Comparison of ENCODE assay signal across 8 mouse cellular contexts in genomic region chr2:165473003-165473402, GRCm38 (mm10). TPM values are rescaled to one million over a fixed set of nuclear protein-coding genes. Genes with fewer than 3 reads are reported as not detected.
DNase-seq lines count a peak whose midpoint lies in the region; ATAC-seq and TF ChIP-seq lines count a peak whose summit lies in the region.

Gene Slc13a3, minus strand, starts transcription at chr2:165473230.

- peak; percentile 52 for TF ChIP-seq POLR2A in kidney, adult 2 months (IDR thresholded peaks at IDR 0.05; ENCODE audit: low read depth, low read length)

- ATAC-seq in heart, postnatal 0 days (ENCODE audit: insufficient read depth, low read depth), result no peak
- ATAC-seq in embryonic facial prominence, embryonic 14.5 days (ENCODE audit: low read depth), result no peak
- no peak for ATAC-seq in liver, embryonic 14.5 days (ENCODE audit: insufficient read depth)
- ATAC-seq in megakaryocyte, adult 5-6 weeks (ENCODE audit: poor library complexity, severe bottlenecking), result no peak
- no peak for ATAC-seq in monocyte, adult 5-6 weeks (replicated peaks; ENCODE audit: insufficient number of reproducible peaks, low FRiP score, low TSS enrichment, poor library complexity, severe bottlenecking)

- no peak within 1 kb of the TSS for H3K9ac ChIP-seq in heart, postnatal 0 days (replicated peaks; ENCODE audit: low read depth, low read length)
- H3K9ac ChIP-seq in embryonic facial prominence, embryonic 14.5 days (ENCODE audit: low read depth, low read length), result peak within 1 kb of the TSS; percentile 37
- no peak within 1 kb of the TSS for H3K9ac ChIP-seq in liver, embryonic 14.5 days (replicated peaks)

- H3K36me3 ChIP-seq in heart, postnatal 0 days (replicated peaks; ENCODE audit: control insufficient read depth, insufficient read depth, low read length), result no peaks in the 10 kb centered on the region
- no peaks in the 10 kb centered on the region for H3K36me3 ChIP-seq in embryonic facial prominence, embryonic 14.5 days (ENCODE audit: control insufficient read depth, insufficient read depth, low read length)
- H3K36me3 ChIP-seq in kidney, adult 2 months (ENCODE audit: control insufficient read depth, insufficient read depth, low read length), result no peaks in the 10 kb centered on the region
- no peaks in the 10 kb centered on the region for H3K36me3 ChIP-seq in liver, embryonic 14.5 days (replicated peaks; ENCODE audit: control insufficient read depth, insufficient read depth, low read depth)

- H3K4me2 ChIP-seq in heart, postnatal 0 days (ENCODE audit: low read depth, low read length), result peak within 1 kb of the TSS; percentile 31
- peak within 1 kb of the TSS; percentile 46 for H3K4me2 ChIP-seq in embryonic facial prominence, embryonic 14.5 days (ENCODE audit: low read depth, low read length)
- H3K4me2 ChIP-seq in liver, embryonic 14.5 days (ENCODE audit: low read depth), result peak within 1 kb of the TSS; percentile 36

- DNase-seq in heart, postnatal 0 days (ENCODE audit: low spot score), result no peak
- DNase-seq in heart, postnatal 36 days, result no peak
- no peak for DNase-seq in embryonic facial prominence, embryonic 14.5 days (ENCODE audit: low spot score)
- DNase-seq in kidney, adult 2 months, result peak; percentile 73
- no peak for DNase-seq in liver, embryonic 14.5 days (ENCODE audit: low read depth in 3 of 3, low spot score in 3 of 3)
- DNase-seq in yolk sac, embryonic 10.5 days (ENCODE audit: low spot score), result peak; percentile 51

- H3K27me3 ChIP-seq in heart, postnatal 0 days (ENCODE audit: control insufficient read depth, insufficient read depth, low read length), result peaks cover 31% of the 10 kb centered on the region
- H3K27me3 ChIP-seq in embryonic facial prominence, embryonic 14.5 days (replicated peaks; ENCODE audit: control insufficient read depth, insufficient read depth, low read length), result peaks cover 20% of the 10 kb centered on the region
- no peaks in the 10 kb centered on the region for H3K27me3 ChIP-seq in kidney, adult 2 months (replicated peaks; ENCODE audit: control insufficient read depth, insufficient read depth, low read length)
- peaks cover 5% of the 10 kb centered on the region; the same call in 1 of the 2 replicates for H3K27me3 ChIP-seq in liver, embryonic 14.5 days (ENCODE audit: control insufficient read depth, insufficient read depth, low read length)

- peak within 1 kb of the TSS; percentile 19; the same call in 1 of the 2 replicates for H3K4me3 ChIP-seq in heart, postnatal 0 days (ENCODE audit: low read depth, low read length)
- peak within 1 kb of the TSS; percentile 19; the same call in 1 of the 2 replicates for H3K4me3 ChIP-seq in embryonic facial prominence, embryonic 14.5 days (ENCODE audit: low read depth, low read length)
- peak within 1 kb of the TSS; percentile 53 for H3K4me3 ChIP-seq in kidney, adult 2 months (ENCODE audit: insufficient read depth, low read depth, low read length)
- H3K4me3 ChIP-seq in liver, embryonic 14.5 days (ENCODE audit: insufficient read depth in 1 of 2, low read depth in 2 of 2, low read length in 2 of 2), result peak within 1 kb of the TSS in 1 of 2 experiments; percentile 23; a peak in 2 of 4 replicates

- WGBS in heart, postnatal 0 days, result under 1% methylated on average over 25 of the region's 35 CpGs
- WGBS in embryonic facial prominence, embryonic 14.5 days, result 1% methylated on average over 17 of the region's 35 CpGs
- 4% methylated on average over 35 of the region's 35 CpGs for WGBS in kidney, adult 2 months
- 3% methylated on average over 34 of the region's 35 CpGs for whole genome bisulfite sequencing in liver, embryonic 14.5 days (ENCODE audit: insufficient replicate concordance)

- intact Hi-C loops in heart, postnatal 36 days (cut with DNase I), result no loop called here

- no peak within 1 kb of the TSS for H3K27ac ChIP-seq in heart, postnatal 0 days (ENCODE audit: low read depth)
- no peak within 1 kb of the TSS for H3K27ac ChIP-seq in embryonic facial prominence, embryonic 14.5 days (replicated peaks; ENCODE audit: low read depth, low read length)
- H3K27ac ChIP-seq in kidney, adult 2 months (ENCODE audit: insufficient read depth, low read depth, low read length), result peak within 1 kb of the TSS; percentile 78
- H3K27ac ChIP-seq in liver, embryonic 14.5 days, result no peak within 1 kb of the TSS

- TF ChIP-seq EP300 in heart, postnatal 0 days (IDR thresholded peaks at IDR 0.05; ENCODE audit: low read depth), result no peak
- no peak for TF ChIP-seq EP300 in liver, embryonic 14.5 days (IDR thresholded peaks at IDR 0.05; ENCODE audit: low read depth)

- peaks cover 3% of the 10 kb centered on the region; the same call in 1 of the 2 replicates for H3K4me1 ChIP-seq in heart, postnatal 0 days (ENCODE audit: control insufficient read depth, insufficient read depth)
- H3K4me1 ChIP-seq in embryonic facial prominence, embryonic 14.5 days (ENCODE audit: control insufficient read depth, insufficient read depth, low read length), result no peaks in the 10 kb centered on the region; the same call in 1 of the 2 replicates
- H3K4me1 ChIP-seq in kidney, adult 2 months (ENCODE audit: control insufficient read depth, insufficient read depth, low read length), result peaks cover 8% of the 10 kb centered on the region; the same call in 1 of the 2 replicates
- H3K4me1 ChIP-seq in liver, embryonic 14.5 days (replicated peaks; ENCODE audit: control insufficient read depth in 2 of 2, insufficient read depth in 2 of 2, low read length in 1 of 2), result no peaks in the 10 kb centered on the region

- no peaks in the 10 kb centered on the region for H3K9me3 ChIP-seq in heart, postnatal 0 days (replicated peaks; ENCODE audit: control insufficient read depth, low read length)
- H3K9me3 ChIP-seq in embryonic facial prominence, embryonic 14.5 days (ENCODE audit: control insufficient read depth, low read length), result no peaks in the 10 kb centered on the region
- H3K9me3 ChIP-seq in liver, embryonic 14.5 days (ENCODE audit: control insufficient read depth, low read length), result no peaks in the 10 kb centered on the region

- no peak for TF ChIP-seq CTCF in heart, postnatal 0 days (IDR thresholded peaks at IDR 0.05; ENCODE audit: low read depth)
- no peak for TF ChIP-seq CTCF in kidney, adult 2 months (conservative IDR thresholded peaks at IDR 0.05; ENCODE audit: insufficient read depth, insufficient read length, low read depth, low read length)
- no peak for TF ChIP-seq CTCF in liver, embryonic 14.5 days (IDR thresholded peaks at IDR 0.05; ENCODE audit: low read depth)

RNA-seq across cellular contexts. Expression of gene Slc13a3, which starts in this region (rescaled TPM):
- 0.04 TPM in 1 of 2 replicates, not detected in the other for total RNA-seq in heart, postnatal 0 days (2014; rRNA removed; ENCODE audit: low replicate concordance)
- polyA plus RNA-seq in heart, postnatal 0 days (2015; fragmentation: Nextera tagmentation; extraction: Ambion mirVana), result 0.14 and 0.16 TPM in 2 replicates
- 1 to 10 TPM in 1 of 2 experiments, under 1 TPM in 1; 0.33 to 1.2 TPM for total RNA-seq in heart, postnatal 36 days (2021)
- 1.6 and 1.9 TPM in 2 replicates for polyA plus RNA-seq in embryonic facial prominence, embryonic 14.5 days (2014; fragmentation: Nextera tagmentation; extraction: Ambion mirVana)
- 584 and 709 TPM in 2 replicates for polyA plus RNA-seq in kidney, adult 2 months (2012; rRNA removed)
- polyA plus RNA-seq in liver, embryonic 14.5 days (2012; rRNA removed), result 3.2 and 3.8 TPM in 2 replicates
- 5.7 and 7.7 TPM in 2 replicates for polyA plus RNA-seq in liver, embryonic 14.5 days (2014; fragmentation: Nextera tagmentation; extraction: Ambion mirVana)
- 0.39 and 0.42 TPM in 2 replicates for total RNA-seq in megakaryocyte, adult 5-6 weeks (2015)
- total RNA-seq in megakaryocyte, adult 5-6 weeks (2017), result 0.37 TPM in 1 of 2 replicates, not detected in the other
- total RNA-seq in monocyte, adult 5-6 weeks (2017), result not detected in 3 replicates

Comparison
In these comparisons a context has a peak if more than half of its experiments do, and no peak if none do; other contexts are left out.
1. RNA of gene Slc13a3 (polyA plus RNA-seq): 584 to 709 TPM in kidney, adult 2 months; 3.2 to 7.7 TPM in liver, embryonic 14.5 days, 1.6 to 1.9 TPM in embryonic facial prominence, embryonic 14.5 days and 0.14 to 0.16 TPM in heart, postnatal 0 days; every median in the first group is over 10 times any median in the second.
2. DNase-seq: peak in kidney, adult 2 months (single experiment) and yolk sac, embryonic 10.5 days (single experiment); none in heart, postnatal 0 days (single experiment), heart, postnatal 36 days (0 of 2), embryonic facial prominence, embryonic 14.5 days (single experiment) and liver, embryonic 14.5 days (0 of 3).
3. Peak in every context shown above with its lines, with median percentiles within 50 percentile points of each other: H3K4me2 ChIP-seq.